Mouse (Mus musculus): ENCODE data around the gene Lrch4.
A peak's percentile ranks its signal among the peaks of the same experiment; 100 is the strongest.

Gene Lrch4

DNA sequence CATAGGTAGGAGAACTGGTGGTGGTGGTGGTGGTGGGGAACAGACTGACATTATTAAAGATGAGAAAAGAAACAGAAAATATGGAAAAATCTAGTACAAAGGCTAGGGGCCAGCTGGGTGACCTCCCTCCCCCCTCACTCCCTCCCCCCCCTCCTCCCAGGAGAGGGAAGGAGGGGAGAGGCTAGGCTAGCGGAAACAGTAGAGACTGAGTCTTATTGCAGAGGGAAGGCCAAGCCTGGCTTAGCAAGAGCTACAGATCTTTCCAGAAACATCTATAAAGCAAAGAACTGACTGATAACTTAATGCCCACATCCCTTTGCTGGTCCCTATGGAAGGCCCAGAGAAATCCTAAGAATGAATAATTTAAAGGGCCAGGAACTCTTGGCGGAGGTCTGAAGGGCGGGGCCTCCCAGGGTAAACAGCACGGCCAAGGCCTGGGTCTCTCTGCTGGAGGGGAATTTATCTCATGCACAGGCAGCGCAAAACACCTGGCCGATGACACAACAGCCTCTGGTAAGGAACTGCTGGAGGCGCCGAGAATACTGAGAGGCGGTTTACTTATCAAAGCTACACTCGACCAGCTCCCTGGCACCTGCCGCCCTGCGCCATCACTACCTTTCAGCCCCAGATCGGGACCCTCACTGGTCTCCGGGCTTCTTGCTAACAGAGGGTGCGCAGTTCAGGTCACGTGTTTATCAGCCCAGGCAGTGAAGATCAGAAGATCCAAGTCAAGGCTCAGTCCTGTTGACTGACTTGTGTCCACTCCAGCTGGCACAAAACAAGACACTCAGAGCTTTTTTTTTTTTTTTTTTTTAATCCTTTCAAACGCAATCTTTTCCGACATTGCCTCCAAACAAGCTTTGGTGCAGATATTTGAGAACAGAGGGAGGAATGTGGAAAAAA lies 21.0 kb downstream of the Lrch4 start:
- DNase-seq (ENCODE audit: low spot score in 2 of 2), result no peak

DNA sequence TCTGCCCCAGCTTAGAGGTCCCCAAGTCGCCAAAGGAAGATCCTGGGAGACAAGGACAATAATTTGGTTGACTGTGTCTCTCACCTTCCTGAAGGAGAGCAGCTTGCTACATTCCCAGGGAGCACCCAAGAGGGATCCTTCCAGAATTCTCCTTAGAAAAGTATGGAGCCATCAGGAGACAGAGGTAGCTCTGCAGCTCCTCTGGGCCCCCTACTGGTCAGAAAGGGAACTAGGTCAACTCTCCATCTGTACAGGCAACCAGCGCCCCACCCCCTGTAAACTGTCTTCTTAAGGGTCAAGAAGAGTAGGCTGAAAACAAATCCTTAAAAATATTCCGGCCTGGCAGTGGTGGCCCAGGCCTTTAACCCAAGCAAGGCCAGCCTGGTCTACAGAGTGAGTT lies 23.6 kb downstream of the Lrch4 start:
- DNase-seq (ENCODE audit: low spot score in 2 of 2), result peak in 1 of 2 experiments; percentile 56

GRCm38 (mm10) chr5:137653366-137653765 lies 24.4 kb downstream of the Lrch4 start:
- DNase-seq (ENCODE audit: low spot score in 2 of 2), result no peak

GRCm38 (mm10) chr5:137654746-137655145 lies 25.8 kb downstream of the Lrch4 start:
- no peak for DNase-seq (ENCODE audit: low spot score in 2 of 2)

DNA sequence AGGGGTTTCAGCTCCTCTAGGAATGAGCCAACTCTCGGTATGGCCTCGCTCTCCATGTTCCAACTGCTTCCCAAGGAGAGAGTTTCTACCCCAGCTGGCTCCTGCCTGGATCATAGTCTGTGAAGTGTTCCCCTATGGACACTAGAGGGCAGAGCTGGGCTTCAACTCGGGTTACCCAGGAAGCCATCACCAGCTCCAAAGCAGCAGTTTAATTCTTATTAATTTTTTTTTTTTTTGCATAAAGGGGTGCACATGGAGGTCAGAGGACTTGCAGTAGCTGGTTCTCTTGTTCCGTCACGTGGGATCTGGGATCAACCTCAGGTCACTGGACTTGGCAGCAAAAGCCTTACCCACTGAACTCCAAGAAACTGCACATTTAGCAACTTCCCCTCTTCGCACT lies 28.1 kb downstream of the Lrch4 start:
- peak in 1 of 2 experiments; percentile 57 for DNase-seq (ENCODE audit: low spot score in 2 of 2)

- DNase-seq (ENCODE audit: low spot score in 2 of 2), result no peak
These were observed 31.3 kb downstream of the Lrch4 start for GRCm38 (mm10) chr5:137660064-137660688.

DNA sequence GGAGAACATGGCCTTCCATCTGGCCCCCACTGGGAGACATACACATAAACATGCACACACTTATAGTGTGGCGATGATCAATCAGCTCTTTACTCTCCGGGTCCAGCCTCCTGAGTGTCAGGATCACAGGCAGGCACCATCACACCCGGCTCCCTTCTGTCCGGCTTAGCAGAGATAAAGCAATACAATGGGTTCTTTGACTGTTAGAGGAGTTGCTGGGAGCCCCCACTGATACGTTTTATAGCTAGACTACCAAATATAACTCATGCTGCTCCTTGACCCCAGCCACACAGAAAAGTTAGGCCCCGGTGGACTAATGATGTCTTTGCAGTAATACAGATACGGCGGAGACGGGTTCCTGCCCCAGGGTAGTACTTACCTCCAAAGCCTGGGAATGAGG lies 34.1 kb downstream of the Lrch4 start:
- no peak for DNase-seq (ENCODE audit: low spot score in 2 of 2)

DNA sequence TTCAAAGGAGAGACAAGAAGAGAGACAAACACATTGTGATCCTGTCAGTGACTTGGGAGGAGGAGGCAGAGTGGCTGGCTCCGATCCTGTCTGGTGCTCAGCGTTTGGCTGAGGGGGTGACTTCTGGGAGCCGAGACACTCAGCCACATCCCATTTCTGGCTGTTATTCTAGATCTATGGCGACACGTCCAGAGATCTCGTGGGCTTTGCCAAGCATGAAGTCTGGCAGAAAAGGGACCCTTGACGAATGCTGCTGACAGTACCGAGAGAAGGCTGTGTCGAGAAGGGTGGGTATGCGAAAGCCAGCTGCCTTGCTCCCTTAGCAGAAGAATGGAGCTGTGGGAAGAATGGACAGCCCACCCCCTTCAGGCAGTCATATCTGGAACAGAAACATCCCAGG lies 40.0 kb downstream of the Lrch4 start:
- no peak for DNase-seq (ENCODE audit: low spot score in 2 of 2)

DNA sequence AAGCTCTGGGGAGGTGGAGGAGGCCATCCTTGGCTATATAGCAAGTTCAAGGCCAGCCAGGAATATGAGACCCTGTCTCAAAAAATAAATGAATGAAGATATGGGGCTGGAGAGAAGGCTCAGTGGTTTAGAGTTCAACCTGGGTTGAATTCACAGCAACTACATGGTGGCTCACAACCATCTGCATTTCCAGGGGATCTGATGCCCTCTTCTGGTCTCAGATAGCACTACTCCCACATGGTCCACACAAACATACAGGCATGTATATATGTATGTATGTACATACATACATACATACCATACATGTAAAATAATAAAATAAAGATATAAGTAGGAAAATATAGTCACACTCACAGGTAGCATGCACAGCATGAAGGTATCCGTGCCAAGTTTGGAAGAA lies 41.3 kb downstream of the Lrch4 start:
- no peak for DNase-seq (ENCODE audit: low spot score in 2 of 2)

DNA sequence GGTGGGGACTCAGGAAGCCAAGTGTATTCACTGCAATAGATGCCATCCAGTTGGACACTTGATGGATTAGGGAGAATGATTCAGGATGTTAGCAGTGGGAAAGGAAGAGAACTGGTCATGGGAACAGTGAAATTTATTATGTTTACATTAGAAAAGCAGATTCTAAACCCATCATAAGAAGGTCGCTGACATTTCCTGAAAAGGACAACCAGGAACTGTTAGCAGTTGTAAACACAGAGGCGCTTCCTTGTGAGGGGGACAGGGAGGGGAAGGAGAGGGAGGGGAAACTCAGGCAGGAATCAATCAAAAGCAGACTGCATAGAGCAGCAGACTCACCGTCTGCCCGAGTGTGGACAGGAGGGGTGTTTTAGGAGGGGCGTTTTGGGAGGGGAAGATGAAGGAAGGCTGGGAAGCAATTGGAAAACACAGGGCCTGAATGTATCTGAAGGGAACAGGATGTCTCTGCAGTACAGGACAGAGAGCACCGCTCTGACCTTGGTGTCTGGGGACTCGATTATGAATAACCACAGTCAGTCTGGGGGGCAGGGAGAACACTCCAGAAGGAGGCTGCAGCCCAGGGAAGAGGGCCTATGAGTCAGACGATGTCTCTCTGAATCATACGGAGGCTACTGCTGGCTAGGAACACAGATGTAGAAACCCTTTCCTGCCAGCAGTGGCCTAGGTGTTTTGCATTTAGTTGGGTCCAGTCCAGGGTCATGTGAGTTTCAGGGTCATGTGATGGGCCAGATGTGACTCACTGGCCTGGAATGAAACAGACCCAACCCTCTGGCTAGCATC lies 42.7 kb downstream of the Lrch4 start:
- DNase-seq (ENCODE audit: low spot score in 2 of 2), result no peak

GRCm38 (mm10) chr5:137672361-137672760 lies 43.4 kb downstream of the Lrch4 start:
- DNase-seq (ENCODE audit: low spot score in 2 of 2), result no peak

DNA sequence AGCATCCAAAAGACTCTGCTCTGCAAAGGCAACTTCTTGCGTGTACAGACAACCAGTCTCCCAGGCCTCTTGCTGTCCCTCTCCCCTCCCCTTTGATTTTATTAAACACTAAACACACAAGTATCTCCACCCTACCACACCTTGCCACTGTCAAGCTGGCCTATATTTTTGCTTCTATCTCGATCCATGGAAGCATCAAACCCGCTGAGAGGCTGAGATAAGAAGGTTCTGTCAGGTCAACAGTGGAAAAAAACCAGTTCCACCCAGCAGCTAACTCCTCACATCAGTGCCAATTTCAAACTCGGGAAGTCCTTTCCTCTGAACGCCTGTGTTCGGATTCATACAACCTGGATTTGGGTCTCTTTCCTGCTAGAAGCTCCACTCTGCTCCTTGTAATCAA lies 44.1 kb downstream of the Lrch4 start:
- DNase-seq (ENCODE audit: low spot score in 2 of 2), result no peak

DNA sequence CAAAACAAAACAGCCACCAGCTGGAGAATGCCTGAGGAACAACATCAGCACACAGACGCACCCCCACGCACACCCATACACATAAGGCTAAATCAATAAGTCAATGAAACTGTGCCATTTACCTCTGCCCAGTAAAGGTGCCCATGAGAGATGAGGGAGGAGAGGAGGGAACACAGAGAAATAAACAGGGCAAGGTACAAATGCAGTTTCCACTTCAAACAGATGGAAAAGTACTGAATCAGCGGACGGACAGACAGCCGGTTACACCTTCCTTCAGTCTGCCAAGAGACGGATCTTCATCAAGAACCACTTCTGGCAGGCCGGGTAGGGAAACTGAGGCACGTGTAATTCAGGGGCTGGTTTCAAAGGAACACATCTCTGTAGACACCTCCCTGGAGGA lies 45.9 kb downstream of the Lrch4 start:
- no peak for DNase-seq (ENCODE audit: low spot score in 2 of 2)

DNA sequence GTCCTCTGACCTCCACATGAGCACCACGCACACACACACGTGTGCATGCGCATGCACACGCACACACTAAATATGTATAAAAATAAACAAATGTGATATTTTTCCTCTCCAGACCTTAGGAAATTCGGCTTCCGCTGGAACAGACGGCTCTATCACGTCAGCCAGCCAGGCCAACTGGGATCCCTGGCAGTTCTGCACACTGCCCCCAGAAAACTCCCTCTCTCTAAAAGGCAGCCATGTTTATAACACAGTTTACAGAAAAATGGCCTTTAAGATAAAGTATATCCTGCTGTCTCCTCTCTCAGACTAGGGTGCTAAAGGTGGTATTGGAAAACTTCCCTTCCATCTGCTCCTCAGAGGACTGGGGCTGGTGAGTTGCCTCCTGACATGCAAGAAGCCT lies 48.9 kb downstream of the Lrch4 start:
- no peak for DNase-seq (ENCODE audit: low spot score in 2 of 2)

DNA sequence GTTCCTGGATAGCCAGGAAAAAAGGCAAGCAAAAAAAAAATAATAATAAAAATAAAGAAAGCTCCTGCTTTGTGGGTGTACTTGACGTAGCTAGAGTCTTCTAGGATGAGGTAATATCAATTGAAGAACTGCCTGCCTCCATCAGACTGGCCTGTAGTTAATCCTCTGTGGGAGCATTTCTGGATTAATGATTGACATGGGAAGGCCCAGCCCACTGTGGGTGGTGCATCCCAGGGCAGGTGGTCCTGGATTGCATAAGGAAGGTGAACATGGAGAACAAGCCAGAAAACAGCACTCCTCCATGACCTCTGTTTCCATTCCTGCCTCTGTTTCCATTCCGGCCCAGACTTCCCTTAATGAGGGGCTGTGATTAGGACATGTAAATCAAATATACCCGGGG lies 49.8 kb downstream of the Lrch4 start:
- no peak for DNase-seq (ENCODE audit: low spot score in 2 of 2)

- no peak for DNase-seq (ENCODE audit: low spot score in 2 of 2)
These were observed 50.8 kb downstream of the Lrch4 start for GRCm38 (mm10) chr5:137679726-137680125.

- DNase-seq (ENCODE audit: low spot score in 2 of 2), result no peak
These were observed 53.6 kb downstream of the Lrch4 start for GRCm38 (mm10) chr5:137682526-137682925.

- DNase-seq (ENCODE audit: low spot score in 2 of 2), result no peak
These were observed 54.7 kb downstream of the Lrch4 start for GRCm38 (mm10) chr5:137683388-137684293.

- peak; percentile 94 to 95 for DNase-seq (ENCODE audit: low spot score in 2 of 2)
These were observed 55.6 kb downstream of the Lrch4 start, which contains the start of gene Agfg2 for GRCm38 (mm10) chr5:137684294-137685123. Gene Agfg2 (minus strand): TSS chr5:137684726.

DNA sequence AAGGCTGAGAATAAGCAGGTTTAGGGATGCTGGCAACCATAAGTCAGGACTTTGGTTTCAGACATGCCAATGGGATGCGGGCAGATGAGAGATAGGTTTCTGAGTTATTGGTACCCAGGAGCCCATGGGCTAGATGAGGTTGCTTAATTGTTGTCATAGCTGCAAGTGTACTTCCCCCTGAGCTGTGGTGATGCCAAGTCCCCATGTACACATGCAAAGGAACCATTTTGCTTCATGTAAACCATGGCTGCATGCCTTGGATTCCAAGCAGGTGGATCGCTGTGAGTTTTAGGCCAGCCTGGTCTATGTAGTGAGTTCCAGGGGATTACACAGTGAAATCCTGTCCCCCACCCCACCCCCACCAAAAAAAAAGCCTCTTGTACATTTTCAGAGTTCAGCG lies 56.7 kb downstream of the Lrch4 start:
- no peak for DNase-seq (ENCODE audit: low spot score in 2 of 2)

Measured in spleen, postnatal 14 days (tissue).